Mouse (Mus musculus): ENCODE data around the gene D630045J12Rik.

DNA sequence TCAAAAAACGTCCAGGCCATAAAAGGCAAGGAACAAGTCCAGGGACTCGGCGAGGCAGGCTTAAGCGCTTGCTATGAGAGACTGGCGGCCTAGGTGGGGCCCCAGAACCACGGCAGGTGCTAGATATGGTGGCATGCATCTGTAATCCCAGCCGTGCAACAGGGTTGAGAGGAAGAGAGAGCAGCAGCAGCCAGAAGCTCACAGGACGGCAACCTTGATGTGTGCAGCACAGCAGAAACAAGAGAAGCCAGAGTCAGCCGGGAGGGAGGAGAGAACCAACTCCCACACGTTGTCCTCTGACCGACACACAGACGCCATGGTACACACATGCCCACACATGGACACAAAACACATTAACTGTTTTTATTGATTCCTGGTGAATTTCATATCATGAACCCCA is 51.0 kb downstream of the D630045J12Rik start:
- TF ChIP-seq CTCF (IDR thresholded peaks at IDR 0.05; ENCODE audit: control insufficient read depth, insufficient read depth, insufficient read length) (no peak), USF1 (IDR thresholded peaks at IDR 0.05; ENCODE audit: low read depth) (no peak)
